Mouse (Mus musculus) left cerebral cortex, postnatal 36 days (tissue): Measurements from ENCODE around the gene Bax. TPM values are rescaled to one million over a fixed set of nuclear protein-coding genes. Genes with fewer than 3 reads are reported as not detected.

Experiments used
- DNase-seq, 2 experiments: peaks; one replicate each; pipeline ENCODE4 v3.0.0; 2021 to 2022; ENCODE audit warnings: low spot score in 2 of 2, mixed read lengths in 1 of 2
- intact Hi-C: fragments of 180-260 bp; cut with DNase I; formaldehyde crosslinking; loops from one replicate; pipeline ENCODE4 v1.15.1; 2025
- total RNA-seq, 2 experiments: library from RNA; stranded (reverse); gene quantifications; 2 replicates each; pipeline ENCODE4 v1.2.3; 2021

Gene Bax
- 10 to 100 TPM; 63.6 to 64.0 TPM for total RNA-seq

GRCm38 (mm10) chr7:45466283-45467089, at the start of gene Bax:
Bax (minus strand) TSS chr7:45466898.
- intact Hi-C loops = loop anchor here (5.0 kb wide), 1 partner anchor 236 kb away; no protein-coding TSS in a partner anchor

DNA sequence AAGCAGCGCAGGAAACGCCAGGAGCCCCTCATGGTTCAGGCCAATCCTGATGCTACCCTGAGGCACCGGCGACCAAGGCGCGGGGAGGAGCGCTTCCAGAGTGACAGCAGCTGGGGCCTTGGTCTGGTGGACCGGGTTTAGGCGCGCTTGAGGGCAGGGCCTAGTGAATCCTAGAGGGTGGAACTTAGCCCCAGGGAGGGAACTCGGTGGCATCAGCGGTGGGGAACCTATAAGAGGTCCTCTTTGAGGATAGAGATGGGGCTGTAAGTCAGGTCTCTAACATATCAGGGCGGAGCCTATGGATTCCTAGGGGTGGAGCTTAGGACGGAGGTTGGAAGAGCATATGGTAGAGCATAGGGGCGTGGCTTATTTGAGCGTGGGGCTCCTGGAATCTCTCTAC, 48.7 kb upstream of the Bax start:
- intact Hi-C loops = no loop called here
- DNase-seq = no peak

More at GRCm38 (mm10) chr7:45466283-45467089, at the start of gene Bax:
- peak; percentile 94 for DNase-seq

GRCm38 (mm10) chr7:45514411-45514810, 47.7 kb upstream of the Bax start:
- intact Hi-C loops = no loop called here
- no peak for DNase-seq

DNA sequence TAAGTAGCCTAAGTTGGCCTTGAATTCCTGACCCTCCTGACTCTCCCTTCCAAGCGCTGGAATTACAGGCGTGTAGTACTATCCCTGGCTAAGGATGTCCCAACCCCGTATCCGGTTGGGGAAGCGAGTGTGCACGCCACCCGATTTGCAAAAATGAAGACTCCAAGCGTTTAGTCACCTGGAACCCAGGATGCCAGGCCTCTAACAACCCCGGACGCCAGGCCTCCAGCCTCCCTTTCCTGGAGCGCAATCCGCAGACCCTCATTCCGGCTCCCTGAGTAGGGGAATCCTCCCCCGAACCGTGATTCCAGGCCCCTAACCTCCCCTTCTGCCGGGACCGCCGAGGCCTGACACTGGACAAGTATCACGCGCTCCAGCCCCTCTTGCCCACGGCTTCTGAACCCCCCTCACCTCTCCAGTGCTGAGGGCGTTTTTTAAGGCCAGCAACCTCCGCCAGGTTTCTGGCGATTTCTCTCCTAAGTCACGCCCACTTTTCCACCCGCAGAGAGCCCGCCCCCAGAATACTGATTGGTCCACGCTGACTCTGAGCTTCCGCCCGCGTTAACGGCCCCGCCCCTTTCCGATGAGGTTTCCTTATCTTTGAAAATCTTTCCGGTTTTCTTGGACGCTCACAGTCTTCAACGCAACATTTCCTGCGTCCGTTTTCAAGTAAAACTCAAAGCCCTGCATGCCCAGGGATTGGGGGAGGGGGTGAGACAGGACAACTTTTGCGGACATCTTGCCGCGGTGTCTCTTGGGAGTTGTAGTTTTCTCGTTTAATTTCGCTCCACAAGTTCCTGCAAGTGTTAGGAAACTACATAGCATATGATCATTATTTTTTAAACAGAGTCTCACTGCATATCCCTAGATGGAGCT, 43.5 kb upstream of the Bax start, which contains the start of gene Nucb1:
Gene Nucb1, minus strand, starts transcription at position 495 of the 876 bp plus-strand sequence.
- intact Hi-C loops = no loop called here
- DNase-seq = peak; percentile 86 to 90

DNA sequence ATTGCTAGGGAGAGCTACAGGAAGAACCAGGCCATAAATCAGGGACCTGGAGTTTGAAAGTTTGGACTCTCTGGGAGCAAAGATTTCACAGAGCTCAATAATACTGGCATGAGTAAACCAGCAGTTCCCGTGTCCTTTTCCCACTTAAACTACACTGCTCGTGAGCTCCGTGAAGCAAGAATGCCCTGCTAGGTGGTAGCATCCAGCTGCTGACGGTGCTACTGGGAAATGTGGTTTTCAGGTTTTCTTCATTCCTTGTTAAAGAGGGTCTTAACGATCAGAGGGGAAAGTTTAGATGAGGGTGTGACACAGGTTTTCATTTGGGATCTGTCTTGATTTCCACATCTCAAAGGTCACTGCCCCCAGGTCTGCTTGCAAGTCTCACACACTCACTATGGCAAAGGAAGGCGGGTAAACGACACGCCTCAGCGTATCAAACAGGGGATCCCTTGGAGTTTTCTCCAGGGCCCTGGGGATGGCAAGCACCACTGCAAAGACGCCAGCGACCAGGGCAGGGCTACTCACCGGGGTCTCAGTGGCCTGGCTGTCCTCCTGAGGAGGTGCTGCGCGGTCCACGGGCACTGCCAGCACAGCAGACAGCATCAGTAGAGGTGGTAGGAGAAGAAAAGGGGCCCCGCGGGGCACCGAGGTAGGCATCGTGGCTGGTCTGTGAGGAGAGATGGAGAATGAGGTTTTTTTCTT, 42.6 kb upstream of the Bax start:
- intact Hi-C loops = no loop called here
- no peak for DNase-seq

- no peak for DNase-seq
- intact Hi-C loops = no loop called here
These were observed 41.9 kb upstream of the Bax start for GRCm38 (mm10) chr7:45508561-45508960.

- intact Hi-C loops = no loop called here
- no peak for DNase-seq
These were observed 40.9 kb upstream of the Bax start for GRCm38 (mm10) chr7:45507583-45507982.

- DNase-seq = no peak
These were observed 31.7 kb upstream of the Bax start for GRCm38 (mm10) chr7:45498427-45498826.

DNA sequence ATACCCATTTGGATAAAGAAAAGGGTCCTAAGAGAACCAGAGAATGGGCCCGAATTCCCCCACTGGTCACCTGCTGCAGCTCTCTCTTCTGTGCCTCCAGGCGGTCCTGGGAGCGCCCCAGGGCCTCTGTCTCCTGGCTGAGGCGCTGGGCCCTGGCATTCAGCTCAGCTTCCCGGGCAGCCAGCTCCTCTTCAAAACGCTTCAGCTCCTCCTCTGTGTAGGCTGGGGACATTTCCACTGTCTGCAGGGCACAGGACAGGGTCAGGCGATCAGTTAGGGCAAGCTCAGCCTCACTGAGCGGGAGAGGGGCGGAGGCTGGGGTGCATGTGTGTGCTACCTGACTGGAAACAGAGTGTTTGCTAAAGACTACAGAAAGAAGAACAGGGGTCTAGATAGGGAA, 27.9 kb upstream of the Bax start:
- DNase-seq = no peak
- intact Hi-C loops = no loop called here

More at GRCm38 (mm10) chr7:45498427-45498826, 31.7 kb upstream of the Bax start:
- intact Hi-C loops = no loop called here

DNA sequence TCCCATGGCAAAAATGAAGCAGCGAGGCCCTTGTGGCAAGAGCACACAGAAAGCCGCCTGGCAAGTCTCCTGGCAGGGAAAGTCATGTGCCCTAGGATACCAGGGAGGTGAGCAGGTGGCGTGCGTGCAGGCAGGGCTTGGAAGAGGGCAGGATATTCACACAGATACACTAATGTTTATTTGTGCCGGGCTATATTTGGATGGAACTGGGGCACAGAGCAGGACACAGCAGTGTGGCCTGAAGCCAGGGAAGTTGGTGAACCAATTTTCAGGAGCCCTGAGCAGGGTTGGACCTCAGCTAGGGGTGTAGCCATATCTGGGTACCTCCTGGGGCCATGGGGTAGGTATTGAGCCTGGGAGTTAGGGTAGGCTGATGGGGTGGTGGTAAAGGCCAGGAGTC, 26.3 kb upstream of the Bax start:
- DNase-seq = no peak
- intact Hi-C loops = no loop called here

DNA sequence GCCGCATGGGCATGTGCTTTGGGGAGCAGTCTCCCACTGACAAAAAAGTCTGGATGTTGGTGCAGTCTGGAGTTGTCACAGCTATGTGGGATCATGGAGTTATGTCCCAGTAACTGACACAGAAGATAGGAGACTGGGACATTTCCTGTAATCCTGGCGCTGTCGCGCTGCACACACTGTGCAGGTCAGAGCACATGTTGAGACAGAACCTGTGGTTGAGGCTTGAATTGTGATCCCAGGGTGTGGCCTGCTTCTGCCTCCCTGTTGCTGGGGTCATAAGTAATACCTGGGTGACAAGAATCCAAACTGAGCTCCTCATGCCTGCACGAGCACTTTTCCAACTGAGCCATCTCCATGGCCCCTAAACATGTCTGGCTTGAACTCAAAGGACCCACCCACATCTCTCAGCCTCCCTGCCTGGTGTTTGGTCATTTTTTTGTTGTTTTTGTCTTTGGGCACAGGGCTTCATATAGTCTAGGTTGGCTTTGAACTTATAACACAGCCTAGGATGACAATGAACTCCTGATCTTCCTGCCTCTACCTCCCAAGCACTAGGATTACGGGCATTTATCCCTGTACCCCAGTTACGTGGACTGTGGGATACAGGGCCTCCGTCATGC, 25.6 kb upstream of the Bax start:
- intact Hi-C loops = no loop called here
- no peak for DNase-seq

GRCm38 (mm10) chr7:45491264-45491663, 24.6 kb upstream of the Bax start:
- DNase-seq = no peak
- intact Hi-C loops = no loop called here

DNA sequence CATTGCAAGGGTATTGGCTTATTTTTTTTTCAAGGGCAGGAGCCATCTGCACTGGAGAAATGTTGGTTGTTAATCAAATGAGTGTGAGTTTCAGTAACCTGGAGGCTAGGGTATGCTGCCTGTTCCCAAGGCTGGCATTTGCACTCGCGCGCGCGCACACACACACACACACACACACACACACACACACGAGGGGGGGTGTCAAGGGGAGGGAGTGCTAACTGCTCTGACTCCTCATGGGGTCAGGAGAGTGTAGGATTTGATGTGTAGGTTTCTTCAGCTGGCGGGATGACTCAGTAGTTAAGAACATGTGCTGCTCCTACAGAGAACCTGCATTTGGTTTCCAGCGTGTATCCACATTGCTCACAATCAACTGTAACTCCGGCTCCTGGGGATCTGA, 24.1 kb upstream of the Bax start:
- intact Hi-C loops = no loop called here
- DNase-seq = no peak

DNA sequence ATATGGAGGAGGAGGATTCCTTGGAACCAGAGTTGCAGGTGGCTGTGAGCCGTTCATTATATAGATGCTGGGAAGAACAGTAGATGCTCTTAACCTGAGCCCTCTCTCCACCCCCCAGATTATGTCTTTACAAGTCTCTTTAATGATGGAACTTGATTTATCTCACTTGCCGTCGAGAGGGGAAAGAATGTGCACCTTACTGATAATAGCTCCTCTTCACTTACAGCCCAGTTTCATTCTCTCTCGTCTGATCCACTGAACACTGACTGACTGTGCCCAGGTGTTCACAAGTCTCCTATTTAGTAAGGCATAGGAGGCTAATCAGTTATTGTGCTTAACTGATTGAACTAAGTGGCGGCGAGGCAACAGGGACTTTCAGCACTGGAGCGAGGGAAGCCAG, 22.9 kb upstream of the Bax start:
- DNase-seq = no peak
- intact Hi-C loops = no loop called here

- peak; percentile 41 to 45 for DNase-seq
- intact Hi-C loops = no loop called here
These were observed 21.9 kb upstream of the Bax start, which contains the start of gene Dhdh for GRCm38 (mm10) chr7:45488293-45489204. Dhdh (minus strand) TSS chr7:45488805.

DNA sequence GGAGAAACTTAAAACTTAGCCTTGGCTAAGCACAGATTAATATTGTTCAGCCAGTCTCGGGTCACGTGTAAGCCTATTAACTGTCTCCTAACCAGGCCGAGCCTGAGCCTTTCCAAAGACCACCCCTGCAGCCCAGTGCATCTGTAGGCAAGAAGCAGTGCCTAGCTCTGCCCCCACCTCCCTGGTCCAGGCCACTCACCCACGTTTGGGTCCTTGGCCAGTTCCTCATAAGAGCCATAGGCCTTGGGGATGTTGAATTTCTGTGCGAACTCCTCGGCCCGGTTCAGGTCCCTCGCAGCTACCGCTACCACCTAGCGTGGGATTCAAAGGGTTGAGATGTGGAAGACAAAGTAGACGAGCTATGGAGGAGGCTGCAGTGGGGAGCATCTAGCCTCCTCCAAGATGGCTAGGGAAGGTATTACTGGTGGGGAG, 21.2 kb upstream of the Bax start:
- intact Hi-C loops = no loop called here
- no peak for DNase-seq

DNA sequence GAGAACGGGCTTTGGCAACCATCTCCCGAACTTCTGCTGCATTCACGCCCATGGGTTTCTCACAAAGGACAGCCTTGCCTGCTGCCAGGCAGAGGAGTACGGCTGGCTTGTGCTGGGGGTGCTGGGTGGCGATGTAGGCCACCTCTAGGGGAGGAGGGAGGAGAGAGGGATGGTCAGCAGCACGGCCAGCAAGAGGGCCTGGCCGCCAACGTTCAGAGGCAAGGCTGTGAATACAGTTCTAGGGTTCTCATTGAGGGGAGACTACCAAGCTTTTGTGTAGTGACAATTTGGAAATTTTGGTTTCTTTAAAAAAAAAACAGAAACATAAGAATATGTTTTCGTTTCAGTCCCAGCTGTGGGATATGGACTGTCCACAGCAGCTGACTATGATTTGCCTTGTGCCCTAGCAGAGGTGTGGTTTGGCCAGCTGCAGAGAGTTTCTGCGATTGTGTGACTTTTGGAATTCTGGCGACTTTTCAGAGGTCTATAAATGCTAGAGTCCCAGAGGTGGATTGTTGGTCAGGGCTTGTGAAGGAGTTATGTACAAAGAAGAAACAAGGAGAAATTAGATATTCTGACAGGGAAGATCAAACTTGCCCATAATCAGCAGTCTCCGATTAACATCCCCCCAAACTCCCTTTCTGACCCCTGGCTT, 20.2 kb upstream of the Bax start, which contains the start of gene Gm45808:
Gene Gm45808, minus strand, starts transcription at position 51 of the 655 bp plus-strand sequence.
- no peak for DNase-seq
- intact Hi-C loops = no loop called here

GRCm38 (mm10) chr7:45486158-45486557, 19.5 kb upstream of the Bax start:
- no peak for DNase-seq
- intact Hi-C loops = no loop called here
